Mouse (Mus musculus) MEL (cell line): ENCODE measurements around the gene Gnao1. TPM values are rescaled to one million over a fixed set of nuclear protein-coding genes. Genes with fewer than 3 reads are reported as not detected.

Source experiments
- DNase-seq: peaks from one replicate; pipeline ENCODE4 v3.0.0; 2011; ENCODE audit warnings: low read depth, low spot score
- H3K27ac ChIP-seq: 2 replicates; pipeline ENCODE4 v1.5.1; 2012; ENCODE audit warnings: low read depth, mild to moderate bottlenecking, control low read depth, low read length, moderate library complexity; ENCODE audit not compliant: control insufficient read depth
- H3K27me3 ChIP-seq, 2 experiments: fragments of 150-350 bp in 1 of 2; sonication (generic) in 1 of 2; 2 replicates each; pipeline ENCODE4 v1.6.1; 2012; ENCODE audit warnings: low read length in 2 of 2, mild to moderate bottlenecking in 2 of 2, improper control_type of control experiment in 1 of 2, moderate library complexity in 1 of 2; ENCODE audit not compliant: insufficient read depth in 2 of 2, control insufficient read depth in 1 of 2
- H3K36me3 ChIP-seq, 2 experiments: 2 replicates each; pipeline ENCODE4 v1.6.1; 2012 to 2014; ENCODE audit warnings: low read length in 2 of 2, improper control_type of control experiment in 1 of 2, inconsistent platforms in 1 of 2, mild to moderate bottlenecking in 1 of 2; ENCODE audit not compliant: insufficient read depth in 2 of 2, control insufficient read depth in 1 of 2
- H3K4me1 ChIP-seq, 2 experiments: fragments of 150-350 bp in 1 of 2; sonication (generic) in 1 of 2; 2 replicates each; pipeline ENCODE4 v1.6.1; 2012; ENCODE audit warnings: low read length in 2 of 2, improper control_type of control experiment in 1 of 2, mild to moderate bottlenecking in 1 of 2; ENCODE audit not compliant: insufficient read depth in 2 of 2, control insufficient read depth in 1 of 2
- H3K4me3 ChIP-seq, 2 experiments: fragments of 150-350 bp in 1 of 2; sonication (generic) in 1 of 2; 2 replicates each; pipeline ENCODE4 v1.5.1; 2012; ENCODE audit warnings: low read depth in 2 of 2, low read length in 2 of 2, mild to moderate bottlenecking in 2 of 2, moderate library complexity in 2 of 2, control low read depth in 1 of 2, improper control_type of control experiment in 1 of 2; ENCODE audit not compliant: control insufficient read depth in 1 of 2, insufficient read depth in 1 of 2
- H3K79me2 ChIP-seq: 2 replicates; pipeline ENCODE4 v1.6.1; 2012; ENCODE audit warnings: mild to moderate bottlenecking, low read length, moderate library complexity; ENCODE audit not compliant: control insufficient read depth, poor library complexity, insufficient read depth
- H3K9ac ChIP-seq: 2 replicates; pipeline ENCODE4 v1.6.1; 2012; ENCODE audit warnings: low read depth, mild to moderate bottlenecking, control low read depth, low read length, moderate library complexity; ENCODE audit not compliant: control insufficient read depth, poor library complexity, severe bottlenecking
- H3K9me3 ChIP-seq: fragments of 150-350 bp; sonication (generic); replicated peaks from 2 replicates; pipeline ENCODE4 v1.6.1; 2012; ENCODE audit warnings: mild to moderate bottlenecking, low read length, improper control_type of control experiment, moderate library complexity; ENCODE audit not compliant: insufficient read depth
- CHD1 ChIP-seq: IDR thresholded peaks from 2 replicates; pipeline ENCODE4 v1.6.1; 2012; ENCODE audit warnings: low read depth, mild to moderate bottlenecking, inconsistent platforms, low read length, improper control_type of control experiment
- CHD2 ChIP-seq: IDR thresholded peaks from 2 replicates; pipeline ENCODE4 v1.6.1; 2011; ENCODE audit warnings: low read length, improper control_type of control experiment
- CTCF ChIP-seq, 3 experiments: IDR thresholded peaks in 2 of 3; conservative IDR thresholded peaks in 1 of 3; 2 replicates each; pipeline ENCODE4 v1.5.1; 2011 to 2012; ENCODE audit warnings: low read length in 3 of 3, low read depth in 2 of 3, mild to moderate bottlenecking in 2 of 3, improper control_type of control experiment in 1 of 3, inconsistent platforms in 1 of 3, mixed read lengths in 1 of 3, moderate library complexity in 1 of 3; ENCODE audit not compliant: control insufficient read depth in 1 of 3, insufficient read depth in 1 of 3, poor library complexity in 1 of 3, severe bottlenecking in 1 of 3
- E2F4 ChIP-seq: IDR thresholded peaks from 2 replicates; pipeline ENCODE4 v1.6.1; 2011; ENCODE audit warnings: low read depth, low read length, improper control_type of control experiment, borderline replicate concordance
- GABPA ChIP-seq: IDR thresholded peaks from 2 replicates; pipeline ENCODE4 v1.6.1; 2012; ENCODE audit warnings: low read depth, mild to moderate bottlenecking, inconsistent platforms, low read length, improper control_type of control experiment, moderate library complexity
- GATA1 ChIP-seq: IDR thresholded peaks from 2 replicates; pipeline ENCODE4 v1.6.1; 2011; ENCODE audit warnings: low read depth, low read length, improper control_type of control experiment
- HCFC1 ChIP-seq: IDR thresholded peaks from 2 replicates; pipeline ENCODE4 v1.6.1; 2012; ENCODE audit warnings: low read depth, mild to moderate bottlenecking, inconsistent platforms, low read length, improper control_type of control experiment, moderate library complexity
- JUND ChIP-seq: IDR thresholded peaks from 2 replicates; pipeline ENCODE4 v1.6.1; 2011; ENCODE audit warnings: low read depth, mild to moderate bottlenecking, improper control_type of control experiment, low read length
- MAFK ChIP-seq: IDR thresholded peaks from 2 replicates; pipeline ENCODE4 v1.6.1; 2011; ENCODE audit warnings: low read depth, mild to moderate bottlenecking, low read length, improper control_type of control experiment, borderline replicate concordance
- MAZ ChIP-seq: IDR thresholded peaks from 2 replicates; pipeline ENCODE4 v1.6.1; 2012; ENCODE audit warnings: low read depth, mild to moderate bottlenecking, inconsistent platforms, low read length, improper control_type of control experiment
- MEF2A ChIP-seq: IDR thresholded peaks from 2 replicates; pipeline ENCODE4 v1.6.1; 2014; ENCODE audit warnings: low read depth, mild to moderate bottlenecking, inconsistent platforms, low read length, improper control_type of control experiment; ENCODE audit not compliant: poor library complexity, insufficient replicate concordance, severe bottlenecking; ENCODE audit errors: extremely low read depth
- MYC ChIP-seq: IDR thresholded peaks from 2 replicates; pipeline ENCODE4 v1.6.1; 2011; ENCODE audit warnings: low read depth, mild to moderate bottlenecking, low read length, improper control_type of control experiment, moderate library complexity
- NELFE ChIP-seq: IDR thresholded peaks from 2 replicates; pipeline ENCODE4 v1.6.1; 2011; ENCODE audit warnings: low read depth, low read length, improper control_type of control experiment
- POLR2A ChIP-seq, 2 experiments: IDR thresholded peaks; 2 replicates each; pipeline ENCODE4 v1.6.1; 2011 to 2012; ENCODE audit warnings: low read length in 2 of 2, mild to moderate bottlenecking in 2 of 2, control low read depth in 1 of 2, improper control_type of control experiment in 1 of 2, low read depth in 1 of 2, moderate library complexity in 1 of 2; ENCODE audit not compliant: control insufficient read depth in 1 of 2, insufficient read depth in 1 of 2, poor library complexity in 1 of 2
- RAD21 ChIP-seq: IDR thresholded peaks from 2 replicates; pipeline ENCODE4 v1.6.1; 2011; ENCODE audit warnings: mild to moderate bottlenecking, low read depth, low read length, improper control_type of control experiment
- RCOR1 ChIP-seq: IDR thresholded peaks from 2 replicates; pipeline ENCODE4 v1.6.1; 2012; ENCODE audit warnings: low read depth, mild to moderate bottlenecking, inconsistent platforms, low read length, improper control_type of control experiment
- SIN3A ChIP-seq: IDR thresholded peaks from 2 replicates; pipeline ENCODE4 v1.6.1; 2012; ENCODE audit warnings: low read length, improper control_type of control experiment, inconsistent platforms
- SMC3 ChIP-seq: IDR thresholded peaks from 2 replicates; pipeline ENCODE4 v1.6.1; 2011; ENCODE audit warnings: low read depth, low read length, improper control_type of control experiment
- TAL1 ChIP-seq: IDR thresholded peaks from 2 replicates; pipeline ENCODE4 v1.6.1; 2012; ENCODE audit warnings: mild to moderate bottlenecking, inconsistent platforms, low read length, moderate library complexity, mixed read lengths
- TBP ChIP-seq: IDR thresholded peaks from 2 replicates; pipeline ENCODE4 v1.8.0; 2011; ENCODE audit warnings: low read depth, low read length, improper control_type of control experiment
- ZKSCAN1 ChIP-seq: IDR thresholded peaks from 2 replicates; pipeline ENCODE4 v1.6.1; 2012; ENCODE audit warnings: low read depth, mild to moderate bottlenecking, inconsistent platforms, low read length, improper control_type of control experiment, moderate library complexity
- ZMIZ1 ChIP-seq: IDR thresholded peaks from 2 replicates; pipeline ENCODE4 v1.6.1; 2012; ENCODE audit warnings: low read depth, mild to moderate bottlenecking, inconsistent platforms, low read length, improper control_type of control experiment, moderate library complexity
- polyA plus RNA-seq, 2 experiments: library from polyadenylated mRNA; stranded (reverse) in 1 of 2; unstranded in 1 of 2; fragments of >175 nt in 1 of 2; fragments of >200 nt in 1 of 2; gene quantifications; 2 replicates each; pipeline versions ENCODE4 v1.2.1 to v1.2.4; 2012; ENCODE audit warnings: low replicate concordance in 2 of 2, low read depth in 1 of 2; ENCODE audit not compliant: insufficient read length in 2 of 2, insufficient read depth in 1 of 2, missing spikeins in 1 of 2
- total RNA-seq: library from RNA; depleted of rRNA; stranded (reverse); fragments of 300-350 nt; gene quantifications from 2 replicates; pipeline ENCODE4 v1.2.3, GENCODE M21; 2012

Gnao1 gene
- total and polyA plus RNA-seq, 3 experiments: 0.03 TPM; not detected in 2

GRCm38 (mm10) chr8:93975358-93975757 lies 165.6 kb downstream of the Gnao1 start:
- TF ChIP-seq CTCF (IDR thresholded peaks at IDR 0.05 in 2 of 3, conservative IDR thresholded peaks at IDR 0.05 in 1 of 3; ENCODE audit: control insufficient read depth in 1 of 3, insufficient read depth in 1 of 3, low read depth in 2 of 3, low read length in 3 of 3, poor library complexity in 1 of 3, severe bottlenecking in 1 of 3) (no peak), GATA1 (no peak), GABPA (no peak), E2F4 (no peak), ZMIZ1 (no peak), MAFK (no peak), MYC (no peak), TAL1 (no peak), NELFE (no peak), POLR2A (IDR thresholded peaks at IDR 0.05; ENCODE audit: control insufficient read depth in 1 of 2, insufficient read depth in 1 of 2, low read depth in 1 of 2, low read length in 2 of 2, poor library complexity in 1 of 2) (no peak), JUND (no peak), SIN3A (no peak), RAD21 (no peak), CHD1 (no peak), MEF2A (no peak), TBP (no peak), RCOR1 (no peak), CHD2 (no peak), MAZ (no peak), ZKSCAN1 (no peak)
- H3K79me2 ChIP-seq: no peaks in the 10 kb centered on the region
- no peak overlapping the region for H3K27ac ChIP-seq

GRCm38 (mm10) chr8:93976446-93977211 lies 166.9 kb downstream of the Gnao1 start:
- Histone ChIP-seq H3K27me3 (no peaks in the 10 kb centered on the region), H3K9ac (no peak overlapping the region), H3K4me3 (no peak overlapping the region), H3K4me1 (no peaks in the 10 kb centered on the region), H3K79me2 (no peaks in the 10 kb centered on the region), H3K36me3 (peaks cover 0 to 31% of the 10 kb centered on the region in 2 experiments; a peak in 2 of 4 replicates), H3K27ac (no peak overlapping the region), H3K9me3 (no peaks in the 10 kb centered on the region)
- no peak for DNase-seq
- TF ChIP-seq HCFC1 (no peak), CTCF (IDR thresholded peaks at IDR 0.05 in 2 of 3, conservative IDR thresholded peaks at IDR 0.05 in 1 of 3; ENCODE audit: control insufficient read depth in 1 of 3, insufficient read depth in 1 of 3, low read depth in 2 of 3, low read length in 3 of 3, poor library complexity in 1 of 3, severe bottlenecking in 1 of 3) (peak in 1 of 3 experiments; percentile 38; a peak in 2 of 6 replicates), SMC3 (peak; percentile 20; the same call in 1 of the 2 replicates)

More at GRCm38 (mm10) chr8:93975358-93975757, 165.6 kb downstream of the Gnao1 start:
- DNase-seq: no peak
- no peak overlapping the region for H3K9ac ChIP-seq
- no peaks in the 10 kb centered on the region for H3K9me3 ChIP-seq
- H3K4me3 ChIP-seq: no peak overlapping the region
- no peaks in the 10 kb centered on the region for H3K27me3 ChIP-seq
- H3K4me1 ChIP-seq: no peaks in the 10 kb centered on the region
- H3K36me3 ChIP-seq: peaks cover 0 to 26% of the 10 kb centered on the region in 2 experiments; a peak in 2 of 4 replicates
